Mouse (Mus musculus) ES-E14 (cell line): Measurements from ENCODE around the gene Itga11.

Experiments
- MAFK ChIP-seq: IDR thresholded peaks from 2 replicates; pipeline ENCODE4 v1.6.1; 2014; ENCODE audit warnings: mild to moderate bottlenecking, low read depth, low read length, inconsistent platforms; ENCODE audit not compliant: insufficient read depth
- ZC3H11A ChIP-seq: IDR thresholded peaks from 2 replicates; pipeline ENCODE4 v1.6.1; 2012; ENCODE audit warnings: low read depth, mild to moderate bottlenecking, inconsistent platforms, low read length, borderline replicate concordance

DNA sequence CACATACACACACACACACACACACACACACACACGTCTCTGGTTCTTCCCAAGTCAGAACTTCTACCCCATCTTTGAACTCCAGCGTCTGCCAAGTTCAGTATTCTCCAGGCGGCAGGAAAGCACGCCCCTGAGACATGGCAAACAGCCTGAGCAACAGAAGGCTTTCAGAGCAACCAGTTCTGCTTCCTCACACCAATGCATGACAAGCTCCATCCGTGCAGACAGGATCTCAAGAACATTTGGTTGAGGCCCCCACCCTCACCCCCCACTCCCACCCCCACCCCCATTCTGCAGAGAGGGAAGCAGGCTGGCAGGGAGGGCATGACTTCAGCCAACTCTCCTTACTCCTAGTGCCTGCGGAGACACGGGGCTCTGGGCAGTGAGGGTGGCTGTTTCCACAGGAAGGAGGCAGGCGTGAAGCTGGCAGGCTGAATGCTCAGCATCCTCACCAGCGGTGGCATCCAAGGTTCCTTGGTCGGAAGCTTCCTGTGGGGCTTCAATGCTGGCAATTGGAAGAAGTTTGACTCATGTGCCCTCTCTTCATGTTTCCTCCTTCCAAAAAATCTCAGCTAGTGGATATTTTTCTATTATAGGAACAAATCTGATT lies 46.9 kb upstream of the Itga11 start:
- TF ChIP-seq ZC3H11A, result no peak
- no peak for TF ChIP-seq MAFK
